Mouse (Mus musculus) limb, embryonic 12.5 days (tissue): Measurements from ENCODE around the gene Eci3. TPM values are rescaled to one million over a fixed set of nuclear protein-coding genes. Genes with fewer than 3 reads are reported as not detected.
"Not testable (repeated sequence)": the region's sequence is repeated elsewhere in the genome, so short reads cannot be mapped to it uniquely, and the experiment has no call there.

Source experiments
- ATAC-seq: fragments of 200-750 bp; cut with Nextera tagmentation; 2 replicates; pipeline ENCODE4 v1.8.0; 2017; ENCODE audit warnings: low read depth, moderate TSS enrichment; ENCODE audit not compliant: insufficient number of reproducible peaks, insufficient read depth, low FRiP score, low TSS enrichment
- H3K27ac ChIP-seq: fragments of 300-500 bp; sonication (generic); 2 replicates; pipeline ENCODE4 v1.5.1; 2016; ENCODE audit warnings: mild to moderate bottlenecking, moderate library complexity
- H3K27me3 ChIP-seq: fragments of 300-500 bp; sonication (generic); 2 replicates; pipeline ENCODE4 v1.6.1; 2016; ENCODE audit warnings: mild to moderate bottlenecking, moderate library complexity
- H3K36me3 ChIP-seq: fragments of 300-500 bp; sonication (generic); 2 replicates; pipeline ENCODE4 v1.6.1; 2016; ENCODE audit warnings: mild to moderate bottlenecking, moderate library complexity
- H3K4me1 ChIP-seq: fragments of 300-500 bp; sonication (generic); replicated peaks from 2 replicates; pipeline ENCODE4 v1.6.1; 2016
- H3K4me2 ChIP-seq: fragments of 300-500 bp; sonication (generic); 2 replicates; pipeline ENCODE4 v1.6.1; 2016; ENCODE audit warnings: mild to moderate bottlenecking, moderate library complexity
- H3K4me3 ChIP-seq: fragments of 300-500 bp; sonication (generic); replicated peaks from 2 replicates; pipeline ENCODE4 v1.5.1; 2016; ENCODE audit warnings: mild to moderate bottlenecking
- H3K9ac ChIP-seq: fragments of 300-500 bp; sonication (generic); replicated peaks from 2 replicates; pipeline ENCODE4 v1.6.1; 2016; ENCODE audit warnings: mild to moderate bottlenecking, moderate library complexity
- H3K9me3 ChIP-seq: fragments of 300-500 bp; sonication (generic); 2 replicates; pipeline ENCODE4 v1.6.1; 2016; ENCODE audit warnings: mild to moderate bottlenecking, moderate library complexity
- WGBS: fragments of 180-500 bp; shearing (Covaris S2); methylation state at CpG from one replicate; pipeline ENCODE4 v1.1.7; 2016; 5-methylcytosine and 5-hydroxymethylcytosine counted together
- polyA plus RNA-seq: library from polyadenylated mRNA; unstranded; fragments of >200 nt; fragmentation: Nextera tagmentation; extraction: Ambion mirVana; gene quantifications from 2 replicates; pipeline ENCODE4 v1.2.1, GENCODE M21; 2016

The Eci3 gene
- polyA plus RNA-seq, 1 experiment from 2014 or later: 0.73 TPM

- H3K9me3 ChIP-seq: no peaks in the 10 kb centered on the region
- H3K27ac ChIP-seq: no peak overlapping the region
- 45% methylated on average over 1 of the region's 1 CpGs for WGBS
- H3K36me3 ChIP-seq: peaks cover 27% of the 10 kb centered on the region
- no peaks in the 10 kb centered on the region for H3K4me1 ChIP-seq
- H3K9ac ChIP-seq: no peak overlapping the region
- H3K4me2 ChIP-seq: no peak overlapping the region
- no peak overlapping the region for H3K4me3 ChIP-seq
- no peak for ATAC-seq
- H3K27me3 ChIP-seq: no peaks in the 10 kb centered on the region
Measured at GRCm38 (mm10) chr13:34973770-34974169, 10.2 kb upstream of the Eci3 start.

GRCm38 (mm10) chr13:34973149-34973548, 9.5 kb upstream of the Eci3 start:
- no peak overlapping the region for H3K9ac ChIP-seq
- H3K36me3 ChIP-seq: peaks cover 21% of the 10 kb centered on the region
- no peak overlapping the region for H3K27ac ChIP-seq
- no peaks in the 10 kb centered on the region for H3K27me3 ChIP-seq
- ATAC-seq: no peak
- H3K9me3 ChIP-seq: no peaks in the 10 kb centered on the region
- no peak overlapping the region for H3K4me3 ChIP-seq
- 38% methylated on average over 1 of the region's 1 CpGs for WGBS
- H3K4me2 ChIP-seq: no peak overlapping the region
- H3K4me1 ChIP-seq: no peaks in the 10 kb centered on the region

GRCm38 (mm10) chr13:34972456-34972855, 8.8 kb upstream of the Eci3 start:
- not testable (repeated sequence) for H3K9ac ChIP-seq, H3K9me3 ChIP-seq, H3K27me3 ChIP-seq, H3K4me3 ChIP-seq, H3K4me2 ChIP-seq, H3K4me1 ChIP-seq, H3K27ac ChIP-seq, ATAC-seq
- H3K36me3 ChIP-seq: peaks cover 14% of the 10 kb centered on the region

GRCm38 (mm10) chr13:34965647-34966046, 2.0 kb upstream of the Eci3 start:
- WGBS: 67% methylated on average over 9 of the region's 9 CpGs
- not testable (repeated sequence) for H3K9me3 ChIP-seq, H3K4me3 ChIP-seq, H3K36me3 ChIP-seq, H3K9ac ChIP-seq, ATAC-seq, H3K27ac ChIP-seq, H3K4me2 ChIP-seq, H3K4me1 ChIP-seq
- peaks cover 34% of the 10 kb centered on the region for H3K27me3 ChIP-seq

GRCm38 (mm10) chr13:34964866-34965265, 1.3 kb upstream of the Eci3 start:
- peak overlapping the region; percentile 47 for H3K4me3 ChIP-seq
- no peaks in the 10 kb centered on the region for H3K36me3 ChIP-seq
- H3K9ac ChIP-seq: no peak overlapping the region
- H3K27me3 ChIP-seq: peaks cover 34% of the 10 kb centered on the region
- 9% methylated on average over 5 of the region's 5 CpGs for WGBS
- H3K27ac ChIP-seq: no peak overlapping the region
- H3K9me3 ChIP-seq: no peaks in the 10 kb centered on the region
- H3K4me2 ChIP-seq: peak overlapping the region; percentile 82
- H3K4me1 ChIP-seq: peaks cover 7% of the 10 kb centered on the region
- ATAC-seq: no peak

- 5% methylated on average over 14 of the region's 14 CpGs for WGBS
- H3K27ac ChIP-seq: no peak overlapping the region
- peaks cover 7% of the 10 kb centered on the region for H3K4me1 ChIP-seq
- ATAC-seq: no peak
- H3K9ac ChIP-seq: no peak overlapping the region
- H3K9me3 ChIP-seq: no peaks in the 10 kb centered on the region
- H3K36me3 ChIP-seq: no peaks in the 10 kb centered on the region
- peak overlapping the region; percentile 82 for H3K4me2 ChIP-seq
- H3K4me3 ChIP-seq: peak overlapping the region; percentile 47
- peaks cover 34% of the 10 kb centered on the region for H3K27me3 ChIP-seq
Measured at GRCm38 (mm10) chr13:34964419-34964818, 809 bp upstream of the Eci3 start.

- Histone ChIP-seq H3K4me2 (no peak overlapping the region), H3K36me3 (no peaks in the 10 kb centered on the region), H3K9me3 (no peaks in the 10 kb centered on the region), H3K9ac (no peak overlapping the region), H3K4me1 (peaks cover 7% of the 10 kb centered on the region), H3K27ac (no peak overlapping the region), H3K27me3 (peaks cover 32% of the 10 kb centered on the region), H3K4me3 (no peak overlapping the region)
- no peak for ATAC-seq
- 82% methylated on average over 4 of the region's 4 CpGs for WGBS
Measured at GRCm38 (mm10) chr13:34960996-34961770, 2.4 kb downstream of the Eci3 start.

- not testable (repeated sequence) for H3K4me2 ChIP-seq, H3K36me3 ChIP-seq, H3K27me3 ChIP-seq, H3K9ac ChIP-seq, ATAC-seq, H3K27ac ChIP-seq, H3K9me3 ChIP-seq, H3K4me3 ChIP-seq, H3K4me1 ChIP-seq
- 80% methylated on average over 3 of the region's 3 CpGs for WGBS
Measured at GRCm38 (mm10) chr13:34958158-34958557, 5.5 kb downstream of the Eci3 start.

GRCm38 (mm10) chr13:34956901-34957300, 6.7 kb downstream of the Eci3 start:
- H3K9me3 ChIP-seq: no peaks in the 10 kb centered on the region
- no peaks in the 10 kb centered on the region for H3K36me3 ChIP-seq
- 88% methylated on average over 4 of the region's 4 CpGs for WGBS
- H3K4me3 ChIP-seq: no peak overlapping the region
- no peaks in the 10 kb centered on the region for H3K27me3 ChIP-seq
- no peak overlapping the region for H3K27ac ChIP-seq
- H3K4me1 ChIP-seq: no peaks in the 10 kb centered on the region
- H3K4me2 ChIP-seq: no peak overlapping the region
- no peak overlapping the region for H3K9ac ChIP-seq
- ATAC-seq: no peak

- not testable (repeated sequence) for H3K4me2 ChIP-seq, H3K9me3 ChIP-seq, ATAC-seq, H3K9ac ChIP-seq, H3K4me1 ChIP-seq, H3K4me3 ChIP-seq, H3K36me3 ChIP-seq, H3K27me3 ChIP-seq, H3K27ac ChIP-seq
- 88% methylated on average over 2 of the region's 2 CpGs for WGBS
Measured at GRCm38 (mm10) chr13:34951437-34951836, 12.2 kb downstream of the Eci3 start.

- Histone ChIP-seq H3K4me2 (no peak overlapping the region), H3K4me1 (no peaks in the 10 kb centered on the region), H3K4me3 (no peak overlapping the region), H3K36me3 (no peaks in the 10 kb centered on the region), H3K9ac (no peak overlapping the region), H3K27me3 (no peaks in the 10 kb centered on the region), H3K9me3 (no peaks in the 10 kb centered on the region), H3K27ac (no peak overlapping the region)
- ATAC-seq: no peak
Measured at GRCm38 (mm10) chr13:34942370-34942769, 21.2 kb downstream of the Eci3 start.
